Mouse (Mus musculus) splenic B cell, adult 2 months (primary cell): Measurements from ENCODE around the gene Esr1.
"Not testable (repeated sequence)": the region's sequence is repeated elsewhere in the genome, so short reads cannot be mapped to it uniquely, and the experiment has no call there.

Experiments
- DNase-seq: peaks from one replicate; pipeline ENCODE4 v3.0.0-alpha.2; 2011; ENCODE audit warnings: low read depth, low spot score
- H3K27me3 ChIP-seq: 2 replicates; pipeline ENCODE4 v1.6.1; 2012; ENCODE audit warnings: mild to moderate bottlenecking, low read length, moderate library complexity, mixed read lengths; ENCODE audit not compliant: control insufficient read depth, poor library complexity, insufficient read depth, severe bottlenecking
- H3K36me3 ChIP-seq: 2 replicates; pipeline ENCODE4 v1.6.1; 2012; ENCODE audit warnings: mild to moderate bottlenecking, low read length, moderate library complexity, mixed read lengths; ENCODE audit not compliant: control insufficient read depth, poor library complexity, insufficient read depth, severe bottlenecking

Esr1 gene

DNA sequence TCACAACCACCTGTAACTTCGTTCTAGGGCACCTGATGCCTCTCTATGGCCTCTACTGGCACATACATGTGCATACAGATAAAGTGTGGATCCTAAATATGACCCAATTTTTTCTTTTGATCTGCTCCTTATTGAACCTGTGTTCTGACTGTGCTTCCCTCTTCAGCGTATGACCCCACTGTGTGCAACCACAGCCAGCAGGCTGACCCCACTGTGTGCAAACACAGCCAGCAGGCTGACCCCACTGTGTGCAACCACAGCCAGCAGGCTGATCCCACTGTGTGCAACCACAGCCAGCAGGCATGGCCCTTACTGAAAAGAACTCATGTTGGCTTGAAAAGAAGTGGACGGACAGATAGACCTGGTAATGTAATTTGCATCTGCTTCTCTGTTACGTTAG, 8.9 kb upstream of the Esr1 start:
- DNase-seq, result no peak
- no peaks in the 10 kb centered on the region for H3K27me3 ChIP-seq

DNA sequence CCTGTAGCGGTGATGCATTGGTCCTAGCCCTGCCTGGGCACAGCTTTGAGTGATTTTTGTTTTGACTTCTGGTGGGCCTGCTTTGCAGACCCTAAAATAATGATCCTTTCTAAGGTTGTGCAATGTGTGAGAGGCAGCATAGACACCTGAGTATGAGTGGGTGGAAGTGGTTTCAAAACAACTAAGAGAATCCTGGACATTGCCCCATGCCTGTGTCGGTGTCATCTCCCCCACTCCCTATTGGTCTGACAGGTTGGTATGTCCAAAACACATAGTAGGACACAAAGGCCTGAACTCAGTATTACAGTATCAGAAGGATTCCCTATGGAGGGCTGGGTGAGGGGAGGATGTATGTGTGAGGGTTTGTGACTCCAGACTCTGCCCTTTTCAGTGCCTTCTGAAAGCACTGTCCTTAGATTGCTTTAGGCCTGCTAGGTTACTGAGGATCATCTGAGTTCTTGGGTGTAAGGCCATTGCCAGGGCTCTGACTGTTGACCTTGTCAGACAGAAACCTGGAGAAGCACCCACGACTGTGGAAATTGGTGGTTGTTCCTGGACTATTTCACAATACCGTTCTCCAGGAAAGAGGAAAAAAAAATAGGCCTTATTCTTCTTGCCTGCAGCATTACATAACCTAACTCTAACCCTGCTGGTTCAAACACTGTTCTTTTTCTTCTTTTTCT, 6.7 kb upstream of the Esr1 start:
- Histone ChIP-seq H3K36me3 (no peaks in the 10 kb centered on the region), H3K27me3 (no peaks in the 10 kb centered on the region)
- no peak for DNase-seq

More for the DNA sequence above, 8.9 kb upstream of the Esr1 start:
- no peaks in the 10 kb centered on the region for H3K36me3 ChIP-seq

DNA sequence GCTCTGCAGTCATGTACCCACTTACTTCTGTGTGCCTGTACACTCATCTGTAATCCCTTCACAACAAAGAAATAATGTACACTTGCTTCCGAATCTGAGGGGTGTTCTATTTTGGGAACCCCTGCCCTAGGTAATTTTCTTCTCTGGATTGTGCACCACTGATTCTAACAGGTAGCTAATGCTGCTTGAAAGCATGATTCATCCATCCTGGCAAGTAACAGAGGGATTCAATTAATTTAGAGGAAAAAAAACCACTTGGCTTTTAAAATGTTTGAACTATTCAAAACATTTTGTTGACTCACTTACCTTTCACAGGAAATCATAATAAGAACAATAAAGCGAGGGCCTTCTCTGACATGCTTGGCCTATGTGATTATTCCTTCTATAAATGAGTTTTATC, 1.2 kb upstream of the Esr1 start:
- Histone ChIP-seq H3K36me3 (no peaks in the 10 kb centered on the region), H3K27me3 (no peaks in the 10 kb centered on the region)
- DNase-seq, result no peak

DNA sequence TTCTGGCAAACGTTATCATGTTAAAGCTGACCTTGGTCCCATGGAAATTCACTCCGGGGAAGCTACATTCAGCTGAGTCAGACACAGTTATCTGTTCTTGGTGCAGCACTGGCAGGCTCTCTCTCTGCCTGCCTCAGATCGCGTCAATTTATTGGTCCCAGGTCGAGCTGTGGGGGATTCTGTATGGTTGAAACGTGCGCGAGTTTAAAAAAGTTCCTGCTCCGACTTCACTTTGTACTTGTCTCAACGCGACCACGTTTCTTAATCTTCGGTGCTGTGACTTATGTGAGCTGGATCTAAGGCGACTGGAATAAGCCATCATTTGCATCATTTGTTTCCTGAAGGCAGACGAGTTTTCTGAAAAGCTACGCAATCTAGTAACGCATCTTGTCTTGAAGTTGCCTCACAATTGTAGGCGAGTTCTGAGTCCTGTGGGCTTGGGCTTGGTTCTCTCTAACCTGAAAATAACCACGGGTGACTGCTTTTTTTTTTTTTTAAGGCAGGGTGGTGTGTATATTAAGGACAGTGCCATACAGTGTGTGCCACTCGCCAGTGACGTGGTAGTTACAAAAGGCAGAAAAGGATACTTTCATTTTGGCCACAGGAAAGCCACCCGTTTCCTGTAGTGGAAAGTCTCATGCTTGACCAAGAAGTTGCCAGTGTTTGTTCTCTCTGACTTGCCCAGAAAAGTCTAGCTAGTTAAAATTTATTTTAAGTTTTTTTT, 1.1 kb downstream of the Esr1 start:
- DNase-seq, result peak; percentile 76
- Histone ChIP-seq H3K27me3 (no peaks in the 10 kb centered on the region), H3K36me3 (no peaks in the 10 kb centered on the region)

- DNase-seq, result no peak
- no peaks in the 10 kb centered on the region for H3K27me3 ChIP-seq
- no peaks in the 10 kb centered on the region for H3K36me3 ChIP-seq
Observed at GRCm38 (mm10) chr10:4618026-4618425, 6.6 kb downstream of the Esr1 start.

GRCm38 (mm10) chr10:4618686-4619085, 7.3 kb downstream of the Esr1 start:
- no peaks in the 10 kb centered on the region for H3K27me3 ChIP-seq
- DNase-seq, result no peak
- no peaks in the 10 kb centered on the region for H3K36me3 ChIP-seq

- not testable (repeated sequence) for H3K36me3 ChIP-seq, DNase-seq, H3K27me3 ChIP-seq
Observed at GRCm38 (mm10) chr10:4619426-4619825, 8.0 kb downstream of the Esr1 start.

- no peak for DNase-seq
- H3K36me3 ChIP-seq, result no peaks in the 10 kb centered on the region
- H3K27me3 ChIP-seq, result no peaks in the 10 kb centered on the region
Observed at GRCm38 (mm10) chr10:4620596-4621504, 9.5 kb downstream of the Esr1 start.

GRCm38 (mm10) chr10:4621505-4621815, 10.1 kb downstream of the Esr1 start:
- Histone ChIP-seq H3K36me3 (no peaks in the 10 kb centered on the region), H3K27me3 (no peaks in the 10 kb centered on the region)
- DNase-seq, result no peak

DNA sequence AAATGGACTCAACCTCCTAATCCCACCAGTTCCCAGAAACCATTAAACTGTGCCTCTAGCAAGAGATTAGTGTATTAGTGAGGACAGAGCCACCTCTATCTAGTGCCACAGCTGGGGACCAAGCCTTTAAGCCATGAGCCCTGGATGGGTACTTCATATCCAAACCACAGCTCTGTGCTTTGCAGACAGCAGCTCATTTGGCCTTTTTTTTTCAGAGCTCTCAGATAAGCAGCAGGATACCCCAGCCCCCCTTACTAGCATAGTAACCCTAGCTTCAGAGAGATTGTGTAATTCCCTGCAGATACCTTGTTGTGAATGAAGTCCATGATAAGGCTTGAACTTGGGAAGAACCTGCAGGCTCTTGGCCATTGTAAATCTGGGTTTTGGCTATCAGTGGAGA, 11.9 kb downstream of the Esr1 start:
- Histone ChIP-seq H3K36me3 (no peaks in the 10 kb centered on the region), H3K27me3 (no peaks in the 10 kb centered on the region)
- DNase-seq, result no peak

DNA sequence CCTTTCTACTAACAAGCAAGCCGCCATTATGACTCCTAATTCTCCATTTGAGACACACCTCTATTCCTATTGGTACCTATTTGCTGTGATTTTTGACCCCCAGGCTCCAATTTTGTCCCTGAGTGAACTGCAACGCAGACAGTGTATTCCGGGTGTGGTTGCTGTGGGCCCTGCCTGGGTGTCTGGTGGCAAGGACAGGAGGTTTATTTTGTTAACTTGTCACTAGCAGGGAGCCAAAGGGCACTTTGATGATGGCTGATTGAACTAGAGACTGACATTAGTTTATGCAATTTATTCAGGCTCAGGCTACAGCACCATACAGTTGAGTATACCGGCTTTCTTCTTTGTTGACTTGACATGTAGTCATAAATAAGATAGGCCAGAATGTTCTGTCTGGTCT, 13.2 kb downstream of the Esr1 start:
- Histone ChIP-seq H3K36me3 (no peaks in the 10 kb centered on the region), H3K27me3 (no peaks in the 10 kb centered on the region)
- no peak for DNase-seq

- no peaks in the 10 kb centered on the region for H3K27me3 ChIP-seq
- DNase-seq, result no peak
- H3K36me3 ChIP-seq, result no peaks in the 10 kb centered on the region
Observed at GRCm38 (mm10) chr10:4625300-4625699, 13.9 kb downstream of the Esr1 start.

GRCm38 (mm10) chr10:4626432-4626831, 15.0 kb downstream of the Esr1 start:
- Histone ChIP-seq H3K36me3 (no peaks in the 10 kb centered on the region), H3K27me3 (no peaks in the 10 kb centered on the region)
- peak; percentile 42 for DNase-seq

- Histone ChIP-seq H3K36me3 (no peaks in the 10 kb centered on the region), H3K27me3 (no peaks in the 10 kb centered on the region)
- DNase-seq, result no peak
Observed at GRCm38 (mm10) chr10:4626996-4627395, 15.6 kb downstream of the Esr1 start.

DNA sequence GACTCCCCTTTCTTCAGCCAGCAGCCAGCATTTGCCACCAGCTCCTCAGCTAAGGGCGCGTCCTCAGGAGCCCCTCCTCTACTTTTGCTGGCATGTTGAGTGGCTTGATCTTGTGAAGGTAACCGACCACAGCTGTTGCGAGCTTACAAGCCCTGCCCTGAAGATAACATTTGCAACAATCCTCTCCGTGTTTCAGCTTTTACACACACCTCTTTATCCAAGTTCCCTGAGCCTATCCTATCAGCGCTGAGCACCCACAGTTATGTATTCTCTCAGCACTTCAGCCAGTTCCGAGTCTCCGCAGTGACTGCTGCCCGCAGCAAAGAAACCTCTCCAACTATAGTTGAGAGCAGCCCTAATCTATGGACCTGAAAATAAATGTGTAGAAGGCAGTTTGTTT, 16.0 kb downstream of the Esr1 start:
- H3K27me3 ChIP-seq, result no peaks in the 10 kb centered on the region

More for the DNA sequence above, 16.0 kb downstream of the Esr1 start:
- no peaks in the 10 kb centered on the region for H3K36me3 ChIP-seq
- DNase-seq, result no peak
